Mouse (Mus musculus) stomach, embryonic 14.5 days (tissue): ENCODE measurements around the gene Tm9sf4. TPM values are rescaled to one million over a fixed set of nuclear protein-coding genes. Genes with fewer than 3 reads are reported as not detected.

Source experiments
- polyA plus RNA-seq: library from polyadenylated mRNA; unstranded; fragments of >200 nt; fragmentation: Nextera tagmentation; extraction: Ambion mirVana; gene quantifications from 2 replicates; pipeline ENCODE4 v1.2.1, GENCODE M21; 2014

The Tm9sf4 gene
- polyA plus RNA-seq, 1 experiment from 2014 or later, result 92.1 TPM

Other genes starting within 250 kb of the Tm9sf4 start
- gene Mylk2, start 250.0 kb upstream of the Tm9sf4 start, polyA plus RNA-seq, result not detected in 2 replicates
- gene Foxs1, start 228.1 kb upstream of the Tm9sf4 start, polyA plus RNA-seq, result 2.7 and 3.3 TPM in 2 replicates
- gene Dusp15, start 209.6 kb upstream of the Tm9sf4 start, polyA plus RNA-seq, result 0.13 and 0.39 TPM in 2 replicates
- gene Ttll9, start 198.8 kb upstream of the Tm9sf4 start, polyA plus RNA-seq, result 0.39 and 1.1 TPM in 2 replicates
- gene Pdrg1, start 145.9 kb upstream of the Tm9sf4 start, polyA plus RNA-seq, result 59.3 and 59.7 TPM in 2 replicates
- gene Xkr7, start 129.5 kb upstream of the Tm9sf4 start, polyA plus RNA-seq, result 0.13 TPM in 1 of 2 replicates, not detected in the other
- 1.7 and 2.3 TPM in 2 replicates for gene Ccm2l, start 95.3 kb upstream of the Tm9sf4 start, polyA plus RNA-seq
- 4.3 and 4.9 TPM in 2 replicates for gene Hck, start 52.8 kb upstream of the Tm9sf4 start, polyA plus RNA-seq
- gene Tspyl3, start 64.1 kb downstream of the Tm9sf4 start, polyA plus RNA-seq, result 9.3 and 10.4 TPM in 2 replicates
- 26.6 and 29.0 TPM in 2 replicates for gene Plagl2, start 80.1 kb downstream of the Tm9sf4 start, polyA plus RNA-seq
- 12.9 and 13.4 TPM in 2 replicates for gene Pofut1, start 80.2 kb downstream of the Tm9sf4 start, polyA plus RNA-seq
- 5.8 and 6.2 TPM in 2 replicates for gene Kif3b, start 130.1 kb downstream of the Tm9sf4 start, polyA plus RNA-seq
- gene Asxl1, start 184.5 kb downstream of the Tm9sf4 start, polyA plus RNA-seq, result 14.7 and 16.3 TPM in 2 replicates